Mouse (Mus musculus) midbrain, embryonic 14.5 days (tissue): ENCODE data around the gene Crybg3. TPM values are rescaled to one million over a fixed set of nuclear protein-coding genes. Genes with fewer than 3 reads are reported as not detected.

Experiments
- ATAC-seq: fragments of 200-750 bp; cut with Nextera tagmentation; 2 replicates; pipeline ENCODE4 v1.8.0; 2017; ENCODE audit warnings: moderate number of reproducible peaks, moderate library complexity; ENCODE audit not compliant: low FRiP score, low TSS enrichment
- DNase-seq: peaks from one replicate; pipeline ENCODE4 v3.0.0-alpha.2; 2015
- H3K27ac ChIP-seq: fragments of 300-500 bp; sonication (generic); replicated peaks from 2 replicates; pipeline ENCODE4 v1.5.1; 2014; ENCODE audit warnings: mild to moderate bottlenecking, low read depth, low read length, moderate library complexity
- H3K27me3 ChIP-seq: fragments of 300-500 bp; sonication (generic); 2 replicates; pipeline ENCODE4 v1.6.1; 2014; ENCODE audit warnings: low read length, control low read depth, mixed read lengths; ENCODE audit not compliant: control insufficient read depth, insufficient read depth
- H3K36me3 ChIP-seq: fragments of 300-500 bp; sonication (generic); 2 replicates; pipeline ENCODE4 v1.6.1; 2014; ENCODE audit warnings: low read length, control low read depth; ENCODE audit not compliant: control insufficient read depth, insufficient read depth
- H3K4me1 ChIP-seq: fragments of 300-500 bp; sonication (generic); 2 replicates; pipeline ENCODE4 v1.6.1; 2014; ENCODE audit warnings: mild to moderate bottlenecking, antibody characterized with exemption, low read length, control low read depth; ENCODE audit not compliant: control insufficient read depth, insufficient read depth
- H3K4me2 ChIP-seq: fragments of 300-500 bp; sonication (generic); 2 replicates; pipeline ENCODE4 v1.6.1; 2014; ENCODE audit warnings: mild to moderate bottlenecking, low read length, moderate library complexity
- H3K4me3 ChIP-seq: fragments of 300-500 bp; sonication (generic); replicated peaks from 2 replicates; pipeline ENCODE4 v1.5.1; 2014; ENCODE audit warnings: low read depth, low read length
- H3K9ac ChIP-seq: fragments of 300-500 bp; sonication (generic); replicated peaks from 2 replicates; pipeline ENCODE4 v1.6.1; 2014; ENCODE audit warnings: mild to moderate bottlenecking, low read length, moderate library complexity
- H3K9me3 ChIP-seq: fragments of 300-500 bp; sonication (generic); 2 replicates; pipeline ENCODE4 v1.6.1; 2016; ENCODE audit warnings: low read length, control low read depth, mixed read lengths; ENCODE audit not compliant: control insufficient read depth
- WGBS: fragments of 180-500 bp; shearing (Covaris S2); extraction: QIAGEN DNeasy Blood & Tissue Kit; methylation state at CpG from one replicate; pipeline ENCODE4 v1.1.7; 2014; 5-methylcytosine and 5-hydroxymethylcytosine counted together
- polyA plus RNA-seq: library from polyadenylated mRNA; unstranded; fragments of >200 nt; fragmentation: Nextera tagmentation; extraction: Ambion mirVana; gene quantifications from 2 replicates; pipeline ENCODE4 v1.2.1, GENCODE M21; 2014

Crybg3 gene
- polyA plus RNA-seq, 1 experiment from 2014 or later, result 3.1 TPM

DNA sequence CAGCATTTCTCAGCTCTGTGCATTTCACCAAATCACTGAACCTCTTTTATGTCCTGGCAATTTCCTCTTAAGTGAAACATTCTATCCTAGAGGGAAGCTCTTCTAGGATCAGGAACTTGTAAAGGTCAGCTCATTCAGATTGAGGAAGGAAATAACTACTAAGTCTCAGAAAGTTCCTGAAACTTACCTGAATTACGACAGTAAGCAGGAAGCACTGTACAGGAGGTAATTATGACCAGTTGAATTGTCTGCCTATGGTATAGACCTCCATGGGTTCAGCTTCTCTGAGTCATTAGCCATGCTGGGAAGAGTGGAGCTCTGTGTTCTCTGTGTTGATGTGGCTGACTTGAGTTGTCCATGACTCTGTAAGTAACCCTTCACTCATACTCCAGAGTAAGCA, 10.0 kb upstream of the Crybg3 start:
- no peaks in the 10 kb centered on the region for H3K27me3 ChIP-seq
- no peak overlapping the region for H3K9ac ChIP-seq
- no peaks in the 10 kb centered on the region for H3K4me1 ChIP-seq
- ATAC-seq (no peak), DNase-seq (no peak)
- whole genome bisulfite sequencing, result 100% methylated on average over 1 of the region's 1 CpGs
- H3K4me3 ChIP-seq, result no peak overlapping the region
- H3K27ac ChIP-seq, result no peak overlapping the region
- H3K36me3 ChIP-seq, result peaks cover 8% of the 10 kb centered on the region; the same call in 1 of the 2 replicates
- H3K4me2 ChIP-seq, result no peak overlapping the region
- no peaks in the 10 kb centered on the region for H3K9me3 ChIP-seq

- H3K27ac ChIP-seq, result peak overlapping the region; percentile 0; the same call in 1 of the 2 replicates
- no peaks in the 10 kb centered on the region for H3K36me3 ChIP-seq
- peak overlapping the region; percentile 50 for H3K4me2 ChIP-seq
- 21% methylated on average over 15 of the region's 15 CpGs for WGBS
- DNase-seq, result peak; percentile 68
- H3K27me3 ChIP-seq, result no peaks in the 10 kb centered on the region
- H3K9ac ChIP-seq, result no peak overlapping the region
- H3K9me3 ChIP-seq, result no peaks in the 10 kb centered on the region
- H3K4me3 ChIP-seq, result peak overlapping the region; percentile 23
- ATAC-seq, result peak; percentile 83
- H3K4me1 ChIP-seq, result 0 out of 2 replicates have a peak, but pooled peaks cover 6% of the 10 kb centered on the region
These were observed 3.5 kb upstream of the Crybg3 start for GRCm38 (mm10) chr16:59604078-59604781.

DNA sequence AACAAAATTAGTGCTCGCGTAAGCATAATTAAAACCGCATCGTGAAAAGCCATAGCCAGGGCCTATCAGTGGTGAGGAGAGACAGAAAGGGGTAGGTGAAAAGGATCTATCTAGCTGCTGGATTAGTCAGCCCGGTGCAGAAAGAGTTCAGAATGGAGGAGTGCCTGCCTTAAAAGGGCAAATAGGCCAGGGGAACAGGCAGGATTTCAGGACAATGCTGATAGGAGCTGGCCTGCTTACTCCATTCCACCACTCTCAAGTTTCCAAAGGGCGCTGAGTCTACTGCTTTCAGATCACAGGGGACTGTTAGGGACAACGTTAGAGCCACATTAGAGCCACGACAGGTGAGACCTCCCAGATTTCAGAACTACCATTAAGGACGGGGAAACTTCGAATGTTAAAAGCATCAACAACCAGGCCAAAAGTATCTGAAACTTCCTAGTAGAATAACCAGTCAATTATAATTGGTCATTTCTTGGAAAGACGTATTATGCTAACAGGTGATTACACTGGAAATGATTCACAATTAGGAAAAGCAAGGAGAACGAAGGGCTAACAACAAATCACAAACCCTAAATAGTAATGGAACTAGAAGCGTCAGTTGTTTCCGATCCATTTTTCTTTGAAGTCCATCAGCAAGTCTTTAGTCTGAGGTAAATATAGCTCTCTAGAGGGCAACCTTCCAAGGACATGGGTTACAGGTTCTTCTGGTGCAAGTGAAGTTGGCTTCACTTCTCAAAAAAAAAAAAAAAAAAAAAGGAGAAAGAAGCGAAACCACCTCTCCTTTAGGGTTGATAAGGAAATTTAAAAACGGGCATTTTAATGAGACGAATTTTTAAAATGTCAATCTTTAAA, 1.1 kb downstream of the Crybg3 start:
- Histone ChIP-seq H3K4me1 (0 out of 2 replicates have a peak, but pooled peaks cover 6% of the 10 kb centered on the region), H3K27me3 (no peaks in the 10 kb centered on the region; the same call in 1 of the 2 replicates), H3K36me3 (no peaks in the 10 kb centered on the region), H3K27ac (no peak overlapping the region), H3K9ac (no peak overlapping the region), H3K9me3 (no peaks in the 10 kb centered on the region), H3K4me3 (peak overlapping the region; percentile 70), H3K4me2 (peak overlapping the region; percentile 88)
- 19% methylated on average over 17 of the region's 17 CpGs for WGBS
- ATAC-seq, result no peak
- DNase-seq, result peak; percentile 24

DNA sequence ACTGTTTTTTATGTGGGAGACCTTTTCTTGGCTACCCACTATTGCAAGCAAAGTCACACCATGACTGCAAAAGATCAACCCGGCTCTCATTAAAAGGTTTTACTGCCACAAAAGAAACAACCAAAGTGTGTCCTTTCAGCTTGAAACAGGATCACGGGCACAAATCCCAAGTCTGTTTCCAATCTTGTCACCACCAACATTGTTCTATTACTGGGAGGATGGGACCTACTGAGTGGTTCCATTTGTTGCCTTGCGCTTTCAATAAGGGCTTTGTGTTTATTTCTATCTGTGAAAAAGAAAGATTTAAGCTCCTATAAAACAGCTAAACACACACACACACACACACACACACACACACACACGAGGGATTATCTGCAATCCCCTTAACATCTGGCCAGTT, 1.8 kb downstream of the Crybg3 start:
- no peaks in the 10 kb centered on the region; the same call in 1 of the 2 replicates for H3K27me3 ChIP-seq
- H3K27ac ChIP-seq, result no peak overlapping the region
- no peak overlapping the region for H3K4me3 ChIP-seq
- 0 out of 2 replicates have a peak, but pooled peaks cover 5% of the 10 kb centered on the region for H3K4me1 ChIP-seq
- no peak overlapping the region for H3K9ac ChIP-seq
- ATAC-seq (no peak), DNase-seq (no peak)
- no peaks in the 10 kb centered on the region for H3K9me3 ChIP-seq
- H3K4me2 ChIP-seq, result peak overlapping the region; percentile 88
- H3K36me3 ChIP-seq, result no peaks in the 10 kb centered on the region
- WGBS, result 14% methylated on average over 4 of the region's 4 CpGs

DNA sequence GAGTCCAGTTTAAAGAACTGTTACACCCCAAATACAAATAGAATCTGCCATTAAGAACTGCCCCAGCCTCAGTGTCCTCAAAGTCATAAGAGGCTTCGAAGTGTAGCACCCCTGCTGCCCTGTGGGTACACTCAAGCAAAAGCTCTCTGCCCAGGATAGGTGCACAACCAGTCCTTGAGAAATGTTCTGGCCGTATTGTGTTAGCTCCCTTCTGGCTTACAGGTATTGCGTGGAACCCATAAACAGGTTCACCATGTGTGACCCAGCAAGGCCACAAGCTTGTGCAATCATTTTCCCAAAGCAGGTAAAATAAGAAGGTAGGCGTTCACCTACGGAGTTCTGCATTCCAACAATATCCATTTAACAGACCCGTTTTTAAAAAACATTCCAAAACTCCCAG, 3.5 kb downstream of the Crybg3 start:
- no peak for DNase-seq
- H3K27ac ChIP-seq, result no peak overlapping the region
- no peak overlapping the region for H3K4me2 ChIP-seq
- ATAC-seq, result no peak
- H3K27me3 ChIP-seq, result no peaks in the 10 kb centered on the region; the same call in 1 of the 2 replicates
- WGBS, result 97% methylated on average over 6 of the region's 6 CpGs
- no peak overlapping the region for H3K4me3 ChIP-seq
- H3K9ac ChIP-seq, result no peak overlapping the region
- H3K36me3 ChIP-seq, result no peaks in the 10 kb centered on the region
- 0 out of 2 replicates have a peak, but pooled peaks cover 3% of the 10 kb centered on the region for H3K4me1 ChIP-seq
- H3K9me3 ChIP-seq, result no peaks in the 10 kb centered on the region

GRCm38 (mm10) chr16:59594714-59595113, 6.1 kb downstream of the Crybg3 start:
- no peak overlapping the region for H3K27ac ChIP-seq
- no peak overlapping the region for H3K9ac ChIP-seq
- no peak overlapping the region for H3K4me2 ChIP-seq
- no peak for ATAC-seq
- H3K9me3 ChIP-seq, result no peaks in the 10 kb centered on the region
- DNase-seq, result no peak
- H3K27me3 ChIP-seq, result no peaks in the 10 kb centered on the region; the same call in 1 of the 2 replicates
- no peaks in the 10 kb centered on the region for H3K4me1 ChIP-seq
- WGBS, result 87% methylated on average over 3 of the region's 3 CpGs
- no peaks in the 10 kb centered on the region for H3K36me3 ChIP-seq
- no peak overlapping the region for H3K4me3 ChIP-seq

- Histone ChIP-seq H3K27ac (no peak overlapping the region), H3K4me3 (no peak overlapping the region), H3K4me1 (no peaks in the 10 kb centered on the region), H3K4me2 (no peak overlapping the region), H3K36me3 (no peaks in the 10 kb centered on the region), H3K9me3 (no peaks in the 10 kb centered on the region), H3K9ac (no peak overlapping the region), H3K27me3 (no peaks in the 10 kb centered on the region)
- 86% methylated on average over 6 of the region's 6 CpGs for WGBS
- ATAC-seq (no peak), DNase-seq (no peak)
These were observed 10.0 kb downstream of the Crybg3 start for GRCm38 (mm10) chr16:59590790-59591189.

DNA sequence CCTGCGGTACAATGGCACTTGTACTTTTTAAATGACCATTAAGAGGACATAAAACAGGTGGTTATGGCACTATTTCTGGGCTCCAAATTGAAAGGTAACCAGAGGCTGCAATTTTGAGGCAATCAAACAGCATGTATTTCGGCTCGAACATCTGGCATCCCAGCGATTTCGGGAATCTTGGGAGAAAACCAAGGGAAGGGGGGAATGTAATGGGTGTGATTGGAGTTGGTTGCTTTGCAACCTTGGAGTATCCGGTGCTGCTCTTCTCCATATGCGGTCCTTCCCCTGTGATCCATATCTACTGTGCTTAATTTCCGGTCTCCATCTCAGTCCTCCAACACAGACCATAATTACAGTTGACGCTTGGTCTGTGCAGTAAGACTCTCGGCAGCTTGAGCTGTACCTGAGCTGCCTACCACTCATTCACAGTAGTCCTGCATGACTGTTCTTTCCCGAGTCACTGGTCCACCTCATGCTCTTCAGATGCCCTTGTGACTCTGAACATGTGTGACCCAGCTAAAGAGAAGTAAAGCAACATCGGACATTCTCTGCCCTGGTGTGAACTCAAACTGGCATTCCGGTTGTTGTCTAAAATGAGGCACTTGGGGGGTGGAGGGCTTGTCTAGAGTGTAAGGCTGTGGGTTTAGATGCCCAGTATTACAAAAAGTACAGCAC, 12.3 kb downstream of the Crybg3 start:
- Histone ChIP-seq H3K9ac (no peak overlapping the region), H3K4me1 (no peaks in the 10 kb centered on the region)

More for the DNA sequence above, 12.3 kb downstream of the Crybg3 start:
- no peak overlapping the region for H3K27ac ChIP-seq
- no peaks in the 10 kb centered on the region for H3K27me3 ChIP-seq
- H3K9me3 ChIP-seq, result no peaks in the 10 kb centered on the region
- no peak overlapping the region for H3K4me3 ChIP-seq
- ATAC-seq (no peak), DNase-seq (no peak)
- no peak overlapping the region for H3K4me2 ChIP-seq
- 98% methylated on average over 13 of the region's 13 CpGs for WGBS
- H3K36me3 ChIP-seq, result no peaks in the 10 kb centered on the region
